Mouse (Mus musculus) cerebellum, adult 2 months (tissue): ENCODE measurements around the gene Foxn2. TPM values are rescaled to one million over a fixed set of nuclear protein-coding genes. Genes with fewer than 3 reads are reported as not detected.
"Not testable (repeated sequence)": the region's sequence is repeated elsewhere in the genome, so short reads cannot be mapped to it uniquely, and the experiment has no call there.

ENCODE experiments used
- DNase-seq, 2 experiments: peaks; one replicate each; pipeline ENCODE4 v3.0.0; 2021
- H3K27ac ChIP-seq: fragments of 200-500 bp; 2 replicates; pipeline ENCODE4 v1.5.1; 2012; ENCODE audit warnings: low read length, control low read depth, inconsistent platforms; ENCODE audit not compliant: insufficient read depth
- H3K27me3 ChIP-seq: fragments of 200-500 bp; 2 replicates; pipeline ENCODE4 v1.6.1; 2012; ENCODE audit warnings: inconsistent platforms, mild to moderate bottlenecking, low read length, moderate library complexity; ENCODE audit not compliant: control insufficient read depth, insufficient read depth
- H3K4me1 ChIP-seq: fragments of 200-500 bp; 2 replicates; pipeline ENCODE4 v1.6.1; 2011; ENCODE audit warnings: low read length; ENCODE audit not compliant: control insufficient read depth, insufficient read depth
- H3K4me3 ChIP-seq: fragments of 200-500 bp; replicated peaks from 2 replicates; pipeline ENCODE3; 2011; ENCODE audit warnings: mild to moderate bottlenecking, low read depth, low read length, control low read depth; ENCODE audit not compliant: insufficient read depth
- CTCF ChIP-seq: fragments of 200-500 bp; IDR thresholded peaks from 2 replicates; pipeline ENCODE4 v1.5.1; 2011; ENCODE audit warnings: low read depth, mild to moderate bottlenecking, control low read depth, low read length, moderate library complexity, borderline replicate concordance; ENCODE audit not compliant: insufficient read depth
- POLR2A ChIP-seq: fragments of 200-500 bp; IDR thresholded peaks from 2 replicates; pipeline ENCODE4 v1.6.1; 2011; ENCODE audit warnings: low read length, control low read depth, borderline replicate concordance; ENCODE audit not compliant: insufficient read depth
- WGBS: fragments of 180-500 bp; shearing (Covaris S2); methylation state at CpG from one replicate; pipeline ENCODE4 v1.1.7; 2018; 5-methylcytosine and 5-hydroxymethylcytosine counted together
- polyA plus RNA-seq: library from polyadenylated mRNA; depleted of rRNA; stranded (reverse); fragments of >200 nt; gene quantifications from 2 replicates; pipeline ENCODE4 v1.2.3, GENCODE M21; 2012

The Foxn2 gene
- polyA plus RNA-seq, 1 experiment, result 20.1 TPM

DNA sequence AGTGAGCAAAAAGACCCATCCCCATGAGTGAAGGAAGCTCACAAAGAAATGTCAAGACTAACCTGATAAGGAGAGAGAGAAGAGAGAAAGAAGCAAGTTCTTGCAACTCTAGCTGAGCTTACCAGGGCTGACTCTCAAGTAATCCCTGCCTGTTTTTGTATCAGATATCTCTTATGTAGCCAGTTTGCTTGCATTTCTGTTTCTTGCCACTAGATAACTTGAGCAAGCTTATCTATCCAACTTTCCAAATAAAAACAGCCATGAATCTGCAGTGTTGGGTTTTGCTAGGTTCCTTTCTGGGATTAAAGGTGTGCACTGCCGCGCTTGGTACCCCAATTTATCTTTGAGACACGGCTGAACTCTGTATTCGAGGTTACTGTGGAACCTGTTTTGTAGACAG is 4.2 kb upstream of the Foxn2 start:
- Histone ChIP-seq H3K4me1 (no peaks in the 10 kb centered on the region; the same call in 1 of the 2 replicates), H3K27ac (no peak overlapping the region), H3K4me3 (no peak overlapping the region), H3K27me3 (no peaks in the 10 kb centered on the region)
- DNase-seq, result no peak
- TF ChIP-seq POLR2A (no peak), CTCF (no peak)
- whole genome bisulfite sequencing, result 89% methylated on average over 4 of the region's 4 CpGs

DNA sequence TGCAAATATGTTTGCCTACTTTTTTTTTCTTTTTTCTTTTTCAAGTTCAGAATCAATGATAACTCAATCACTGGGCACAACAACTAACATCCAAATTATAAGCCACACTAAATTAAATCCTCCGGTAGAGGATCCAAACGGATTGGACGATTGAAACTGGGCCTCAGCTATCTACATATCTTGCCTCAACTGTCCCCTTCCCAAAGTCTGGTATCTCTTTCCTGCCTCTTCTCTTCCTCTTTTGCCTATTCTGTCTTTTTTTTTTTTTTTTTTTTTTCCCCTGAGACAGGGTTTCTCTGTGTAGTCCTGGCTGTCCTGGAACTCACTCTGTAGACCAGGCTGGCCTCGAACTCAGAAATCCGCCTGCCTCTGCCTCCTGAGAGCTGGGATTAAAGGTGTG is 3.8 kb upstream of the Foxn2 start:
- 98% methylated on average over 5 of the region's 5 CpGs for WGBS
- not testable (repeated sequence) for H3K4me3 ChIP-seq, H3K27ac ChIP-seq, H3K27me3 ChIP-seq, DNase-seq, H3K4me1 ChIP-seq

- no peaks in the 10 kb centered on the region for H3K27me3 ChIP-seq
- 89% methylated on average over 1 of the region's 1 CpGs for WGBS
- no peaks in the 10 kb centered on the region; the same call in 1 of the 2 replicates for H3K4me1 ChIP-seq
- H3K27ac ChIP-seq, result no peak overlapping the region
- H3K4me3 ChIP-seq, result no peak overlapping the region
- TF ChIP-seq POLR2A, result no peak
- TF ChIP-seq CTCF, result no peak
- no peak for DNase-seq
Measured at GRCm38 (mm10) chr17:88437391-88437790, 3.1 kb upstream of the Foxn2 start.

GRCm38 (mm10) chr17:88439536-88440050 is 918 bp upstream of the Foxn2 start:
- Histone ChIP-seq H3K27me3 (no peaks in the 10 kb centered on the region), H3K4me1 (no peaks in the 10 kb centered on the region; the same call in 1 of the 2 replicates), H3K27ac (no peak overlapping the region), H3K4me3 (no peak overlapping the region)
- TF ChIP-seq POLR2A (no peak), CTCF (no peak)
- DNase-seq, result peak in 1 of 2 experiments; percentile 49
- WGBS, result 80% methylated on average over 12 of the region's 12 CpGs

GRCm38 (mm10) chr17:88441001-88441431 is 505 bp downstream of the Foxn2 start:
- DNase-seq, result no peak
- Histone ChIP-seq H3K27me3 (no peaks in the 10 kb centered on the region), H3K4me3 (peak overlapping the region; percentile 82), H3K4me1 (peaks cover under 1% of the 10 kb centered on the region; the same call in 1 of the 2 replicates), H3K27ac (peak overlapping the region; percentile 84)
- no peak for TF ChIP-seq POLR2A
- TF ChIP-seq CTCF, result no peak
- WGBS, result under 1% methylated on average over 55 of the region's 55 CpGs

GRCm38 (mm10) chr17:88441432-88442174 is 1.1 kb downstream of the Foxn2 start:
- DNase-seq, result peak; percentile 77 to 87
- H3K4me1 ChIP-seq, result peaks cover 4% of the 10 kb centered on the region; the same call in 1 of the 2 replicates
- no peaks in the 10 kb centered on the region for H3K27me3 ChIP-seq
- no peak for TF ChIP-seq POLR2A
- TF ChIP-seq CTCF, result no peak
- WGBS, result under 1% methylated on average over 48 of the region's 48 CpGs
- peak overlapping the region; percentile 82 for H3K4me3 ChIP-seq
- peak overlapping the region; percentile 84 for H3K27ac ChIP-seq

GRCm38 (mm10) chr17:88442661-88443060 is 2.1 kb downstream of the Foxn2 start:
- peak overlapping the region; percentile 82 for H3K4me3 ChIP-seq
- 16% methylated on average over 6 of the region's 6 CpGs for WGBS
- H3K4me1 ChIP-seq, result peaks cover 4% of the 10 kb centered on the region; the same call in 1 of the 2 replicates
- no peak for DNase-seq
- H3K27me3 ChIP-seq, result no peaks in the 10 kb centered on the region
- TF ChIP-seq CTCF, result no peak
- no peak for TF ChIP-seq POLR2A
- peak overlapping the region; percentile 66 for H3K27ac ChIP-seq

DNA sequence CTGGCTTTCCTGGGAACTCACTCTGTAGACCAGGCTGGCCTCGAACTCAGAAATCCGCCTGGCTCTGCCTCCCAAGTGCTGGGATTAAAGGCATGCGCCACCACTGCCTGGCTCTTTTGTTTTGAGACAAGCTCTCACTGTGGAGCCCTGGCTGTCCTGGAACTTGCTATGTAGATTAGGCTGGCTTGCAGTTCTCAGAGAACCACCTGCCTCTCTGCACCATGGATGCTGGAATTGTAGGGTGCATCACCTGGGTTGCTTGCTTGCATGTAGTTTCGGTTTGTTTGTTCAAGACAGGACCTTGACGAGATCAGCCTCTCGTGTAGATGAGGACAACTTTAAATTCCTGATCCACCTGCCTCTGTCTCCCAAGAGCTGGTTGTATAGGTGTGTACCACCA is 2.7 kb downstream of the Foxn2 start:
- Histone ChIP-seq H3K4me3 (peak overlapping the region; percentile 82), H3K27ac (peak overlapping the region; percentile 66), H3K27me3 (no peaks in the 10 kb centered on the region), H3K4me1 (peaks cover 8% of the 10 kb centered on the region)
- WGBS, result 12% methylated on average over 6 of the region's 6 CpGs
- DNase-seq, result peak in 1 of 2 experiments; percentile 32
- TF ChIP-seq POLR2A, result no peak
- no peak for TF ChIP-seq CTCF
